Mouse (Mus musculus) bone marrow, adult 2 months (tissue): Measurements from ENCODE around the gene Rhof. TPM values are rescaled to one million over a fixed set of nuclear protein-coding genes. Genes with fewer than 3 reads are reported as not detected.

Experiments used
- H3K27ac ChIP-seq: fragments of 200-500 bp; 2 replicates; pipeline ENCODE4 v1.5.1; 2012; ENCODE audit warnings: low read depth, mild to moderate bottlenecking, control low read depth, inconsistent platforms, low read length; ENCODE audit not compliant: control insufficient read depth, poor library complexity, insufficient read depth
- H3K4me1 ChIP-seq: fragments of 200-500 bp; 2 replicates; pipeline ENCODE4 v1.6.1; 2011; ENCODE audit warnings: low read length; ENCODE audit not compliant: control insufficient read depth, insufficient read depth
- H3K4me3 ChIP-seq: fragments of 200-500 bp; replicated peaks from 2 replicates; pipeline ENCODE3; 2011; ENCODE audit warnings: mild to moderate bottlenecking, low read depth, low read length, control low read depth; ENCODE audit not compliant: control insufficient read depth
- CTCF ChIP-seq: fragments of 200-500 bp; IDR thresholded peaks from 2 replicates; pipeline ENCODE4 v1.5.1; 2011; ENCODE audit warnings: low read length, control low read depth; ENCODE audit not compliant: control insufficient read depth, insufficient read depth
- POLR2A ChIP-seq: fragments of 200-500 bp; IDR thresholded peaks from 2 replicates; pipeline ENCODE4 v1.6.1; 2011; ENCODE audit warnings: low read depth, mild to moderate bottlenecking, control low read depth, low read length, borderline replicate concordance; ENCODE audit not compliant: control insufficient read depth
- WGBS: fragments of 180-500 bp; shearing (Covaris S2); methylation state at CpG from one replicate; pipeline ENCODE4 v1.1.7; 2018; 5-methylcytosine and 5-hydroxymethylcytosine counted together
- polyA plus RNA-seq: library from polyadenylated mRNA; stranded (reverse); fragments of >200 nt; gene quantifications from 2 replicates; pipeline ENCODE4 v1.2.4, GENCODE M21; 2011; ENCODE audit warnings: low replicate concordance; ENCODE audit not compliant: missing spikeins, insufficient read depth, insufficient read length

Rhof gene
- polyA plus RNA-seq, 1 experiment, result 7.2 TPM

GRCm38 (mm10) chr5:123057366-123058250 is 74.9 kb downstream of the Rhof start:
- peak; percentile 87 for TF ChIP-seq POLR2A
- TF ChIP-seq CTCF, result peak; percentile 36; the same call in 1 of the 2 replicates
- WGBS, result 8% methylated on average over 48 of the region's 48 CpGs
- peaks cover 4% of the 10 kb centered on the region; the same call in 1 of the 2 replicates for H3K4me1 ChIP-seq
- peak overlapping the region; percentile 84 for H3K4me3 ChIP-seq
- H3K27ac ChIP-seq, result peak overlapping the region; percentile 38

Other genes with a start within 250 kb of the Rhof start
- 17.4 and 24.2 TPM in 2 replicates for gene Kdm2b, start 142.9 kb downstream of the Rhof start, polyA plus RNA-seq
- 18.0 and 30.8 TPM in 2 replicates for gene Orai1, start 117.6 kb downstream of the Rhof start, polyA plus RNA-seq
- gene Morn3, start 85.7 kb downstream of the Rhof start, polyA plus RNA-seq, result 5.3 TPM in 1 of 2 replicates, not detected in the other
- gene Tmem120b, start 64.3 kb downstream of the Rhof start, polyA plus RNA-seq, result 33.5 and 38.8 TPM in 2 replicates
- 27.7 and 34.2 TPM in 2 replicates for gene Setd1b, start 9.5 kb upstream of the Rhof start, polyA plus RNA-seq
- gene Psmd9, start 36.7 kb upstream of the Rhof start, polyA plus RNA-seq, result 70.7 and 83.3 TPM in 2 replicates
- 3.2 and 21.0 TPM in 2 replicates for gene Hpd, start 50.0 kb upstream of the Rhof start, polyA plus RNA-seq
- 0.77 and 1.2 TPM in 2 replicates for gene Wdr66, start 119.4 kb upstream of the Rhof start, polyA plus RNA-seq
- gene Bcl7a, start 211.1 kb upstream of the Rhof start, polyA plus RNA-seq, result 17.5 and 30.6 TPM in 2 replicates